Mouse (Mus musculus): Measurements from ENCODE around the gene 4930402F06Rik.

The 4930402F06Rik gene

GRCm38 (mm10) chr2:35419243-35419642, 22.3 kb upstream of the 4930402F06Rik start:
- DNase-seq (ENCODE audit: extremely low read depth, insufficient read length, low spot score), result no peak

GRCm38 (mm10) chr2:35417231-35417630, 20.3 kb upstream of the 4930402F06Rik start:
- no peak for DNase-seq (ENCODE audit: extremely low read depth, insufficient read length, low spot score)

GRCm38 (mm10) chr2:35416473-35416872, 19.5 kb upstream of the 4930402F06Rik start:
- no peak for DNase-seq (ENCODE audit: extremely low read depth, insufficient read length, low spot score)

- DNase-seq (ENCODE audit: extremely low read depth, insufficient read length, low spot score), result no peak
Observed at GRCm38 (mm10) chr2:35412810-35413209, 15.8 kb upstream of the 4930402F06Rik start.

- DNase-seq (ENCODE audit: extremely low read depth, insufficient read length, low spot score), result no peak
Observed at GRCm38 (mm10) chr2:35412246-35412645, 15.3 kb upstream of the 4930402F06Rik start.

GRCm38 (mm10) chr2:35411640-35412190, 14.7 kb upstream of the 4930402F06Rik start:
- no peak for DNase-seq (ENCODE audit: extremely low read depth, insufficient read length, low spot score)

GRCm38 (mm10) chr2:35409466-35409865, 12.5 kb upstream of the 4930402F06Rik start:
- DNase-seq (ENCODE audit: extremely low read depth, insufficient read length, low spot score), result no peak

GRCm38 (mm10) chr2:35408409-35409110, 11.6 kb upstream of the 4930402F06Rik start:
- no peak for DNase-seq (ENCODE audit: extremely low read depth, insufficient read length, low spot score)

- DNase-seq (ENCODE audit: extremely low read depth, insufficient read length, low spot score), result no peak
Observed at GRCm38 (mm10) chr2:35407878-35408277, 10.9 kb upstream of the 4930402F06Rik start.

- DNase-seq (ENCODE audit: extremely low read depth, insufficient read length, low spot score), result no peak
Observed at GRCm38 (mm10) chr2:35407266-35407665, 10.3 kb upstream of the 4930402F06Rik start.

- no peak for DNase-seq (ENCODE audit: extremely low read depth, insufficient read length, low spot score)
Observed at GRCm38 (mm10) chr2:35406611-35407010, 9.6 kb upstream of the 4930402F06Rik start.

GRCm38 (mm10) chr2:35402391-35402790, 5.4 kb upstream of the 4930402F06Rik start:
- no peak for DNase-seq (ENCODE audit: extremely low read depth, insufficient read length, low spot score)

GRCm38 (mm10) chr2:35400739-35401138, 3.8 kb upstream of the 4930402F06Rik start:
- no peak for DNase-seq (ENCODE audit: extremely low read depth, insufficient read length, low spot score)

- DNase-seq (ENCODE audit: extremely low read depth, insufficient read length, low spot score), result no peak
Observed at GRCm38 (mm10) chr2:35398184-35398828, 1.3 kb upstream of the 4930402F06Rik start.

GRCm38 (mm10) chr2:35397590-35398173, 707 bp upstream of the 4930402F06Rik start:
- peak; percentile 19 for DNase-seq (ENCODE audit: extremely low read depth, insufficient read length, low spot score)

- no peak for DNase-seq (ENCODE audit: extremely low read depth, insufficient read length, low spot score)
Observed at GRCm38 (mm10) chr2:35385441-35385871, 11.5 kb downstream of the 4930402F06Rik start.

GRCm38 (mm10) chr2:35379306-35379705, 17.7 kb downstream of the 4930402F06Rik start:
- DNase-seq (ENCODE audit: extremely low read depth, insufficient read length, low spot score), result no peak

GRCm38 (mm10) chr2:35377600-35377999, 19.4 kb downstream of the 4930402F06Rik start:
- DNase-seq (ENCODE audit: extremely low read depth, insufficient read length, low spot score), result no peak

- DNase-seq (ENCODE audit: extremely low read depth, insufficient read length, low spot score), result no peak
Observed at GRCm38 (mm10) chr2:35373003-35373402, 24.0 kb downstream of the 4930402F06Rik start.

GRCm38 (mm10) chr2:35370686-35371085, 26.3 kb downstream of the 4930402F06Rik start:
- no peak for DNase-seq (ENCODE audit: extremely low read depth, insufficient read length, low spot score)

- DNase-seq (ENCODE audit: extremely low read depth, insufficient read length, low spot score), result no peak
Observed at GRCm38 (mm10) chr2:35367629-35368028, 29.3 kb downstream of the 4930402F06Rik start, which contains the start of gene 4930568D16Rik. TSS of gene 4930568D16Rik (minus strand) at chr2:35367729.
